Mouse (Mus musculus) kidney, adult 2 months (tissue): Measurements from ENCODE around the gene Mns1. TPM values are rescaled to one million over a fixed set of nuclear protein-coding genes. Genes with fewer than 3 reads are reported as not detected.

Source experiments
- DNase-seq: peaks from one replicate; pipeline ENCODE4 v3.0.0; 2021
- H3K27ac ChIP-seq: fragments of 200-500 bp; 2 replicates; pipeline ENCODE4 v1.5.1; 2012; ENCODE audit warnings: low read depth, low read length, control low read depth, inconsistent platforms; ENCODE audit not compliant: insufficient read depth
- H3K27me3 ChIP-seq: fragments of 200-500 bp; replicated peaks from 2 replicates; pipeline ENCODE4 v1.6.1; 2012; ENCODE audit warnings: mild to moderate bottlenecking, moderate library complexity, low read length, inconsistent platforms; ENCODE audit not compliant: control insufficient read depth, insufficient read depth
- H3K36me3 ChIP-seq: fragments of 200-500 bp; 2 replicates; pipeline ENCODE4 v1.6.1; 2012; ENCODE audit warnings: mild to moderate bottlenecking, moderate library complexity, low read length, inconsistent platforms; ENCODE audit not compliant: control insufficient read depth, insufficient read depth
- H3K4me1 ChIP-seq: fragments of 200-500 bp; 2 replicates; pipeline ENCODE4 v1.6.1; 2011; ENCODE audit warnings: low read length; ENCODE audit not compliant: control insufficient read depth, insufficient read depth
- H3K4me3 ChIP-seq: fragments of 200-500 bp; 2 replicates; pipeline ENCODE4 v1.5.1; 2011; ENCODE audit warnings: mild to moderate bottlenecking, low read depth, low read length, control low read depth; ENCODE audit not compliant: insufficient read depth
- CTCF ChIP-seq: fragments of 200-500 bp; conservative IDR thresholded peaks from 2 replicates; pipeline ENCODE4 v1.5.1; 2011; ENCODE audit warnings: low read depth, mild to moderate bottlenecking, control low read depth, low read length, moderate library complexity, mixed read lengths; ENCODE audit not compliant: insufficient read depth, insufficient read length
- POLR2A ChIP-seq: fragments of 200-500 bp; IDR thresholded peaks from one replicate; pipeline ENCODE4 v1.6.1; 2011; ENCODE audit warnings: low read depth, low read length, control low read depth
- WGBS: fragments of 180-500 bp; shearing (Covaris S2); methylation state at CpG from one replicate; pipeline ENCODE4 v1.1.7; 2018; 5-methylcytosine and 5-hydroxymethylcytosine counted together
- polyA plus RNA-seq: library from polyadenylated mRNA; depleted of rRNA; stranded (reverse); fragments of >200 nt; gene quantifications from 2 replicates; pipeline ENCODE4 v1.2.3, GENCODE M21; 2012

The Mns1 gene
- polyA plus RNA-seq, 1 experiment: 0.11 TPM

- no peak overlapping the region for H3K27ac ChIP-seq
Observed at GRCm38 (mm10) chr9:72467551-72468407, 30.0 kb downstream of the Mns1 start.

DNA sequence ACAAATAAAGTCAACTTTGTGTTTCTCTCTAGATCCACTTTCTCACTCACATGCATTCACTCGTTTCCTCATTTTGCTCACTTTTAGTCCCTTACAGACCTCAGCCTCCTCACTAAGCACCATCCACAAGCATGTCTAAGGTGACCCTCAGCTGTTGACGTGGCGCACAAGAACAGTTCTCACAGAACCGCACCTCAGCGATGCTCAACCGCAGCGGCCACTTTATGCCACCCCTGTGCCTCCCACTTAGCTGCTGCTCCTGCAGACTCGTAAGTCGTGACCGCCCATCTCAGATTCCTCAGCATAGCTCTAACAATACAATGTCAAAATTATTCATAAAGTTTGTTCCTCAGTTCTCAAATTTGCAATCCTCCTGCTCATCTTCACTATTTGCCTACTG lies 30.8 kb downstream of the Mns1 start:
- H3K27ac ChIP-seq: no peak overlapping the region
- DNase-seq: no peak
- TF ChIP-seq CTCF (no peak), POLR2A (no peak)
- no peaks in the 10 kb centered on the region for H3K27me3 ChIP-seq
- H3K4me3 ChIP-seq: no peak overlapping the region
- 90% methylated on average over 10 of the region's 10 CpGs for WGBS
- no peaks in the 10 kb centered on the region for H3K36me3 ChIP-seq
- no peaks in the 10 kb centered on the region for H3K4me1 ChIP-seq

More at GRCm38 (mm10) chr9:72467551-72468407, 30.0 kb downstream of the Mns1 start:
- H3K36me3 ChIP-seq: no peaks in the 10 kb centered on the region
- no peaks in the 10 kb centered on the region for H3K27me3 ChIP-seq
- peak; percentile 10 for DNase-seq
- WGBS: 67% methylated on average over 11 of the region's 11 CpGs
- peak; percentile 79 for TF ChIP-seq CTCF
- no peak for TF ChIP-seq POLR2A
- H3K4me1 ChIP-seq: no peaks in the 10 kb centered on the region
- no peak overlapping the region for H3K4me3 ChIP-seq

DNA sequence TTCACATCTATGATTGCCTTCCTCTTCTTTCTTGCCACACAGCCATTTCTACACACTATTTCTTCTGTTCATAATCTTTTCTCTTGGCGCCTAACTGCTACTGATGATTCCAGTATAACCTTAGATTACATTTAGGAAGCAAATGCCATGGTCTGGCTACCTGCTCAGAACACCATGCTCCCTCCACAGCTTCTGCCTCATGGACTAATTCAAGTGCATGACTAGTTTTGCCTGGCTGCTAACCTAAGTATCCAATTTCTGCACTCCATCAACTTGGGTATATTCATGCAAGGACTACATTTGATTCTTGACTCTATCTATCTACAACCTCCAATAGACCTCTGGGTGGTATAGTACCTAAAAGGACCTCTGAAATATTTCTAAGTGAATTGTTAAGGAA lies 32.0 kb downstream of the Mns1 start:
- 100% methylated on average over 1 of the region's 1 CpGs for whole genome bisulfite sequencing
- Histone ChIP-seq H3K4me3 (no peak overlapping the region), H3K4me1 (no peaks in the 10 kb centered on the region), H3K27me3 (no peaks in the 10 kb centered on the region), H3K27ac (no peak overlapping the region), H3K36me3 (no peaks in the 10 kb centered on the region)
- DNase-seq: no peak
- TF ChIP-seq POLR2A (no peak), CTCF (no peak)

DNA sequence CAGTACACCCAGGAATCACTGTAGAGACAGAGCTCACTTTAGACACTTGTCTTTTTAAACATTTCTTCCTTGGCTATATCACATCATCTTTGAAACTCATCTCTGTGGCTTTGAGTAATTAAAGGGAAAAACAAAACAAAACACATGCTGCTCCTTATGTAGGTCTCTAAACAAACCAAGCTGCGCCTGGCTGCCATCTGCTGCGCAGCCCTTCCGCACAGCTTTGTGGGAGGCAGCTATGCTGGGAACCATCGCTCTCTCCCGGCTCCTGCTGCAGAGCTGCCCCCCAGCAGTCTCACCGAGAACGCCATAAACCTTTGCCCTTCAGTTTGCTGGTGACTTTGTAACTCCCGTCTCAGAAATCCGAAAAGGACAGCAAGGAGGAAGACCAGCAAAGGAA lies 37.7 kb downstream of the Mns1 start:
- H3K4me3 ChIP-seq: no peak overlapping the region

DNA sequence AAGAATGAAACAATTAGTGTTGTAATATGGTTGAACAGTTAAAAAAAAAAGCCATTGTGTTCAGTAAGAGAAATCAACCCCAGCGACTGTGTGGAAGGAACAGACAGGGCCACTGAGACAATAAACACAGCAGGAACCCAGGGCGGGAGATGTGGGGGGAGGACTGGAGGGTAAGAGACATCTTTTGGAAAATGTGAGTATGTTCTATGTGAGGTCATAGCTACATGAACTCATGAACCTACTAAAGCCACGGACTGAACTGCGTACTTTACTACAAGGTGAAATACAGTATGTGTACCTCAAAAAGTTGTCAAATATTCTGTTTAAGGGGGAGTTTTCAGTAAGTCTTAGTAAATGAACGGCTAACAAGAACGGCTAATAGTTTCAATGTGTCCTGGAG lies 39.5 kb downstream of the Mns1 start:
- TF ChIP-seq CTCF: no peak
- no peak for TF ChIP-seq POLR2A
- no peak for DNase-seq
- 78% methylated on average over 6 of the region's 6 CpGs for WGBS
- Histone ChIP-seq H3K27me3 (no peaks in the 10 kb centered on the region), H3K4me3 (no peak overlapping the region), H3K36me3 (peaks cover 2% of the 10 kb centered on the region), H3K27ac (no peak overlapping the region), H3K4me1 (no peaks in the 10 kb centered on the region)

More for the DNA sequence above, 37.7 kb downstream of the Mns1 start:
- Histone ChIP-seq H3K27me3 (no peaks in the 10 kb centered on the region), H3K27ac (no peak overlapping the region), H3K4me1 (no peaks in the 10 kb centered on the region), H3K36me3 (no peaks in the 10 kb centered on the region; the same call in 1 of the 2 replicates)
- WGBS: 57% methylated on average over 9 of the region's 9 CpGs
- TF ChIP-seq POLR2A (no peak), CTCF (no peak)
- DNase-seq: peak; percentile 5

GRCm38 (mm10) chr9:72479276-72479675 lies 41.5 kb downstream of the Mns1 start:
- no peaks in the 10 kb centered on the region for H3K4me1 ChIP-seq
- H3K27me3 ChIP-seq: no peaks in the 10 kb centered on the region
- no peak overlapping the region for H3K4me3 ChIP-seq
- H3K27ac ChIP-seq: no peak overlapping the region
- TF ChIP-seq CTCF: no peak
- TF ChIP-seq POLR2A: no peak
- no peak for DNase-seq
- 93% methylated on average over 1 of the region's 1 CpGs for WGBS
- H3K36me3 ChIP-seq: peaks cover 2% of the 10 kb centered on the region

DNA sequence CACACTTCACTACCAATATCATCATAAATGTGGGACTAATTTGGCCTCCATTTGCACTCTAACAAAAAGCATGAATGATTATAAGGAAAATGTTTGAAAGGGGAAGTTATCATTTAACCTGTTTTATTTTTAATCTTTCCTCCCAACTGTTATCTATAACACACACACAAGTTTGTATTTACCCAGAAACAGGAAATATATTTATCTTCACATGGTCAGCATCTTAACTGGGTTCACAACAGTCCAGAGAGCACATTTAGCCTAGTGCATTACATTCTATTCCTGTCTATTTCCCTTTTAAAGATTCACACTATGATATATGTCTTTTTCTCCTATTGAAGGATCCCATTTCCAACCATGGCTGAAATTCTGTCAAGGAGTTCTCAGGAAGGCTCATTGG lies 50.7 kb downstream of the Mns1 start:
- TF ChIP-seq CTCF: no peak
- TF ChIP-seq POLR2A: no peak
- H3K27me3 ChIP-seq: no peaks in the 10 kb centered on the region
- no peak for DNase-seq
- no peaks in the 10 kb centered on the region for H3K36me3 ChIP-seq
- H3K4me1 ChIP-seq: peaks cover 3% of the 10 kb centered on the region; the same call in 1 of the 2 replicates
- no peak overlapping the region for H3K27ac ChIP-seq
- H3K4me3 ChIP-seq: no peak overlapping the region
